Mouse (Mus musculus): ENCODE measurements at regions not wholly inside any gene's neighbourhood (a gene's known extent, or its start where the extent isn't known, plus 50 kb on each side); places are given as distances from the start of the nearest gene placed in this dataset.

DNA sequence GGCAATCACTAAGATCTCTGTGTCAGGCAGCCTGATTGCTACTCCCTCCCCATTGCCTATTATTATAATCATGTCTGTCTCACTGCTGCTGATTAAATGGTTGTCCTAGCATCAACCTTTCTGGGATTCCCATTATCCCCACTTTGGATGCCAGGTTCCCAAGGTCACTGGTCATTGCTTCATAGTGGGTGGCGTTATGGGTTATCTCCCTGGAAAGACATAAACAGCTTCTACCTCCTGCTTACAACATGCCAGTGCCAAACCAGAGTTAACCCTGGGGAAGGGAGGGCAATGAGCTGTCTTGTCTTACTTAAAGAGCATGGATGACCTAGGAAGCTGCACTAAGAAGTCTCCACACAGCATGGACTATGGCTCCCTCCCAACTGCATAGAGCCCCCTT is 136.9 kb downstream of the Uaca start:
- H3K9me3 ChIP-seq (replicated peaks) = no peaks in the 10 kb centered on the region
- no peak overlapping the region for H3K4me3 ChIP-seq
- 89% methylated on average over 1 of the region's 1 CpGs for WGBS
- no peak overlapping the region for H3K4me2 ChIP-seq
- H3K4me1 ChIP-seq (replicated peaks) = 0 out of 2 replicates have a peak, but pooled peaks cover 3% of the 10 kb centered on the region
- H3K9ac ChIP-seq = no peak overlapping the region
- no peak for ATAC-seq (ENCODE audit: insufficient number of reproducible peaks, low FRiP score)
- H3K27ac ChIP-seq (ENCODE audit: poor library complexity, severe bottlenecking) = no peak overlapping the region
- H3K36me3 ChIP-seq = no peaks in the 10 kb centered on the region
- H3K27me3 ChIP-seq (replicated peaks) = no peaks in the 10 kb centered on the region

- Histone ChIP-seq H3K4me3 (no peak overlapping the region), H3K27me3 (replicated peaks) (0 out of 2 replicates have a peak, but pooled peaks cover 10% of the 10 kb centered on the region), H3K4me1 (replicated peaks) (peaks cover 9% of the 10 kb centered on the region; the same call in 1 of the 2 replicates), H3K36me3 (no peaks in the 10 kb centered on the region), H3K4me2 (no peak overlapping the region), H3K27ac (ENCODE audit: poor library complexity, severe bottlenecking) (no peak overlapping the region), H3K9ac (no peak overlapping the region), H3K9me3 (replicated peaks) (no peaks in the 10 kb centered on the region)
- WGBS = 71% methylated on average over 9 of the region's 9 CpGs
- ATAC-seq (ENCODE audit: insufficient number of reproducible peaks, low FRiP score) = no peak
Measured at GRCm38 (mm10) chr9:60936937-60937336, 142.6 kb downstream of the Uaca start.

DNA sequence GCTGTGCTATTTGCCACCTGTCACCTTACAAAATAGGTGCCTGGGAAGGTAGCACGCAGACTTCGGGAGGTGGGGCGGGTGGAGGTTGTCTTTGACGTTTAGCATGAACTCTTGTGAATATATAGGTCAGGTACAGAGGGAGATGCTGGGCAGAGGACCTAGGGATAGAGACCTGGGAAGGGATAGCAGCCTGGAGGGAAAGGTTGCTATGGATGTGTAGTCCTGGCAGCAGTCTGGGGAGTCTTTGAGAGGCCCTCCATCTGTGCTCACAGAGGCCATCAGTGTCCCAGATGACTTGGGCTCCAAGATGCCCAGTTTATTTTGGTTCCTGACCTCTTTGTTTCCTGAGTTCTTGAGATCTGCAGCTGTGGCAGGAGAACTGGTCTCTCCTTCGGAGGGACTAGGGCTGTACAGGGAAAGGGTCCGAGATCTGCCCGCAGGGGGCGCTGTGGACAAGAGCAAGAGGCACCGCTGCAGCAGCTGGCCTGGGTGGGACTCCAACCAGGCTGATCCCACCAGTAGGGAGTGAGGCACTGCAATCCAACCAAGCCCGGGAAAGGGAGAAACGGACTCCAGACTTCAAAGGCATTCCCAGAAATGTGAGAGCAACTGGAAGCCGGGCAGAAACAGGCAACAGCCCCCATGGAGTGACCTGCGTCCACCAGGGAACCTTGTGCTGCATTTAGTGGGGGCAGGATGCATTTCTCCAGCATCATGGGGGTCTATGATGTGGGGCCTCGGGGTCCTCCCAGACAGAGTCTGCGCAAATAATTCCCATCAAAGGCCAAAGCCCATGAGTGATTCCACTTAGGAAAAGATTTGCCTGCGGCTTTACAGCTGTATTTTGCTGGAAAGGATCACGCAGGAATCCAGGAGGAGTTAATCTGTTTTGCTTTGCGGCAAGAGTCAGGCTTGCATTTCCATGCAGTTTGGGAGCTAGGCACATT is 145.8 kb downstream of the Uaca start:
- peak; percentile 61; the same call in 1 of the 2 replicates for ATAC-seq (ENCODE audit: insufficient number of reproducible peaks, low FRiP score)
- Histone ChIP-seq H3K27me3 (replicated peaks) (0 out of 2 replicates have a peak, but pooled peaks cover 21% of the 10 kb centered on the region), H3K4me2 (no peak overlapping the region), H3K4me1 (replicated peaks) (peaks cover 18% of the 10 kb centered on the region), H3K36me3 (no peaks in the 10 kb centered on the region), H3K9me3 (replicated peaks) (no peaks in the 10 kb centered on the region), H3K4me3 (no peak overlapping the region), H3K27ac (ENCODE audit: poor library complexity, severe bottlenecking) (no peak overlapping the region), H3K9ac (peak overlapping the region; percentile 35; the same call in 1 of the 2 replicates)
- 29% methylated on average over 18 of the region's 18 CpGs for WGBS

- 76% methylated on average over 15 of the region's 15 CpGs for WGBS
Measured at GRCm38 (mm10) chr9:60947363-60947762, 153.0 kb downstream of the Uaca start.

GRCm38 (mm10) chr9:60948531-60949070 is 154.3 kb downstream of the Uaca start:
- no peak overlapping the region for H3K4me2 ChIP-seq
- no peak for ATAC-seq (ENCODE audit: insufficient number of reproducible peaks, low FRiP score)
- H3K9ac ChIP-seq = no peak overlapping the region
- no peak overlapping the region for H3K4me3 ChIP-seq
- H3K9me3 ChIP-seq (replicated peaks) = no peaks in the 10 kb centered on the region
- WGBS = 64% methylated on average over 10 of the region's 10 CpGs
- H3K27me3 ChIP-seq (replicated peaks) = peaks cover 29% of the 10 kb centered on the region
- peaks cover 12% of the 10 kb centered on the region for H3K4me1 ChIP-seq (replicated peaks)
- no peak overlapping the region for H3K27ac ChIP-seq (ENCODE audit: poor library complexity, severe bottlenecking)
- no peaks in the 10 kb centered on the region for H3K36me3 ChIP-seq

More at GRCm38 (mm10) chr9:60947363-60947762, 153.0 kb downstream of the Uaca start:
- Histone ChIP-seq H3K4me2 (no peak overlapping the region), H3K9me3 (replicated peaks) (no peaks in the 10 kb centered on the region), H3K4me1 (replicated peaks) (peaks cover 19% of the 10 kb centered on the region), H3K4me3 (no peak overlapping the region), H3K36me3 (no peaks in the 10 kb centered on the region), H3K27ac (ENCODE audit: poor library complexity, severe bottlenecking) (no peak overlapping the region), H3K27me3 (replicated peaks) (peaks cover 31% of the 10 kb centered on the region), H3K9ac (no peak overlapping the region)
- ATAC-seq (ENCODE audit: insufficient number of reproducible peaks, low FRiP score) = no peak

DNA sequence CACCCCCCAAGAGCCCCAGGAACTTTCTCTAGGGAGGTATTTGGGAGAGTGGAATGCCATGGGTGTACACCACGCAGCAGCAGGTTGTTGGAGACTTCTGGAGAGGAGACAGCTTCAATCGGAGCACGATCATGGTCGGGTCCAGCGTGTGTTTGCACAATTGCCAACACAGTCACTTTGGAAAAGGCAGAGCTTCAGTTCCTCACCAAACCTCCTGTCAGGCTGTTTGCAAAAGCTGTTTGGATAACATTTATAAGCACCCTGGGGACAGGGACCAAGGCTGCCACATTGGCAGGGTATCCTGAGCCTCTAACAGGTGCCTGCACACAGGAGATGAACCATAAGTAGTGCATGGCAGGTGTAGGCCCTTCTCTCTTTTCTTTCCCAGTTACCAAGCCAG is 155.8 kb downstream of the Uaca start:
- Histone ChIP-seq H3K27ac (ENCODE audit: poor library complexity, severe bottlenecking) (no peak overlapping the region), H3K36me3 (no peaks in the 10 kb centered on the region), H3K4me2 (no peak overlapping the region), H3K9me3 (replicated peaks) (no peaks in the 10 kb centered on the region), H3K9ac (no peak overlapping the region), H3K4me3 (no peak overlapping the region), H3K27me3 (replicated peaks) (peaks cover 20% of the 10 kb centered on the region), H3K4me1 (replicated peaks) (peaks cover 12% of the 10 kb centered on the region)
- 88% methylated on average over 5 of the region's 5 CpGs for WGBS
- no peak for ATAC-seq (ENCODE audit: insufficient number of reproducible peaks, low FRiP score)

DNA sequence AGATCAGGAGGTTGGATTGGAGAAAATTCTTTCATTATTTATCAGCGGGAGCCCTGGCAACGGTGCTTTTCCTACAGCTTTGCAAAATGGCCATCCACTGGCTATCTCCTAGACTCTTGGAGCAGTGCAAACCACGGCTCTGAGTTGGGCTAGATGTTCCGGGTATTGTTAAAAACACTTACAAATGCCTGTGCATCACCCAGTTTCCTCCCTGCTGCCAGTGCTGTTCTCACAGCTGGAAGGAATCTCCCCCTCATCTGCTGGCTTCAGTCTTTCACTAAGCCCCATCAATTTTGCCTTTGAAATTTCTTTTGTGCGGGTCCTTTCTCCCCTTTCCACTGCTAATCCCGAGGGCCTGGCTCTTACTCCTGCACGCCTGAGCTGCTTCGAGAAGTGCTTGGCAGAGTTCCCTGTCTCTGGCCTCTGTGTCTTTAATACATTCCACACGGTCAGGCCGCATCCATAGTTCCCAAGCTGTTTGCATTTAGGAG is 156.8 kb downstream of the Uaca start:
- peaks cover 12% of the 10 kb centered on the region for H3K4me1 ChIP-seq (replicated peaks)
- no peaks in the 10 kb centered on the region for H3K36me3 ChIP-seq
- ATAC-seq (ENCODE audit: insufficient number of reproducible peaks, low FRiP score) = no peak
- no peak overlapping the region for H3K4me3 ChIP-seq
- no peak overlapping the region for H3K9ac ChIP-seq
- peaks cover 13% of the 10 kb centered on the region; the same call in 1 of the 2 replicates for H3K27me3 ChIP-seq (replicated peaks)
- no peak overlapping the region for H3K4me2 ChIP-seq
- H3K9me3 ChIP-seq (replicated peaks) = no peaks in the 10 kb centered on the region
- no peak overlapping the region for H3K27ac ChIP-seq (ENCODE audit: poor library complexity, severe bottlenecking)
- 23% methylated on average over 10 of the region's 10 CpGs for WGBS

DNA sequence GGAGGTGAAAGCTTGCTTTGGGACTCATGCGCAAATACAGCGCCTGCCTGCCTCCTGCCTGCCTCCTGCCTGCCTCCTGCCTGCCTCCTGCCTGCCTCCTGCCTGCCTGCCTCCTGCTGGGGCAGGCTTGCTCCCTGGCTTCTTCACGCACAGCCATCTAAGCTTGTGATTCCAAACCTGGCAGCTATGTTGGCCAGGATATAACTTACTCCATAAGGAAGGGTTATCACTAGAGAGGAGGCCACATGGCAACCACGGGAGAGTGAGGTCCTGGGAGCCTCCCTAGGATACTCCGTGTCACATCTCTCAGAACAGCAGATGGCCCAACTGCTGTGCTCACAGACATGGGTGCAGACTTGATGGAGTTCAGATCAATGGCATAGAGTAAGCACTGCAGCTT is 163.1 kb downstream of the Uaca start:
- 56% methylated on average over 5 of the region's 5 CpGs for WGBS
- Histone ChIP-seq H3K9me3 (replicated peaks) (no peaks in the 10 kb centered on the region), H3K4me3 (no peak overlapping the region), H3K4me2 (no peak overlapping the region), H3K36me3 (no peaks in the 10 kb centered on the region), H3K27ac (ENCODE audit: poor library complexity, severe bottlenecking) (no peak overlapping the region), H3K4me1 (replicated peaks) (no peaks in the 10 kb centered on the region), H3K9ac (no peak overlapping the region), H3K27me3 (replicated peaks) (no peaks in the 10 kb centered on the region)
- no peak for ATAC-seq (ENCODE audit: insufficient number of reproducible peaks, low FRiP score)

DNA sequence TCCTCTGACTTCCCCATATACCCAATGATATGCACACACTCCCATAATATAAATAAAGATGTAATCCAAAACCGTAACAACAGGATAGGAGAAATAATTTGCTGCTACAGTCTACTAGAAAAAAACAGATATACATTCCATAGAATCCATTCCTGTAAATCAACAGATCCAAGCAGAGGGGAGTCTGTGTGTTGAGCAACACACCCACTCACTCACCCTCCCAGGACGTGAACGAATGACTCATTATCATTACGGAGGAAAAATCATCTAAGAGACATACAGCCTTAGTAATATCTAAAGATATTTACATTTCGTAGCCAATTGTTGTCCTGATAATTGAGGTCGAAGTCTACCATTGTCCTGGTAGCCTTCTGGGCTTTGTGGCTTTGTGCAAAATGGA is 165.2 kb downstream of the Uaca start:
- H3K27ac ChIP-seq (ENCODE audit: poor library complexity, severe bottlenecking) = no peak overlapping the region
- H3K4me3 ChIP-seq = no peak overlapping the region
- H3K36me3 ChIP-seq = no peaks in the 10 kb centered on the region
- H3K4me1 ChIP-seq (replicated peaks) = no peaks in the 10 kb centered on the region
- H3K27me3 ChIP-seq (replicated peaks) = no peaks in the 10 kb centered on the region; the same call in 1 of the 2 replicates
- no peak overlapping the region for H3K9ac ChIP-seq
- H3K4me2 ChIP-seq = no peak overlapping the region
- no peak for ATAC-seq (ENCODE audit: insufficient number of reproducible peaks, low FRiP score)
- no peaks in the 10 kb centered on the region for H3K9me3 ChIP-seq (replicated peaks)
- WGBS = 71% methylated on average over 6 of the region's 6 CpGs

- H3K27ac ChIP-seq (ENCODE audit: poor library complexity, severe bottlenecking) = no peak overlapping the region
- H3K9me3 ChIP-seq (replicated peaks) = no peaks in the 10 kb centered on the region
- H3K9ac ChIP-seq = no peak overlapping the region
- H3K27me3 ChIP-seq (replicated peaks) = peaks cover 6% of the 10 kb centered on the region; the same call in 1 of the 2 replicates
- no peak overlapping the region for H3K4me3 ChIP-seq
- H3K36me3 ChIP-seq = no peaks in the 10 kb centered on the region
- 81% methylated on average over 4 of the region's 4 CpGs for WGBS
- no peak overlapping the region for H3K4me2 ChIP-seq
- no peaks in the 10 kb centered on the region for H3K4me1 ChIP-seq (replicated peaks)
- ATAC-seq (ENCODE audit: insufficient number of reproducible peaks, low FRiP score) = no peak
Measured at GRCm38 (mm10) chr9:60962086-60962485, 167.7 kb downstream of the Uaca start.

DNA sequence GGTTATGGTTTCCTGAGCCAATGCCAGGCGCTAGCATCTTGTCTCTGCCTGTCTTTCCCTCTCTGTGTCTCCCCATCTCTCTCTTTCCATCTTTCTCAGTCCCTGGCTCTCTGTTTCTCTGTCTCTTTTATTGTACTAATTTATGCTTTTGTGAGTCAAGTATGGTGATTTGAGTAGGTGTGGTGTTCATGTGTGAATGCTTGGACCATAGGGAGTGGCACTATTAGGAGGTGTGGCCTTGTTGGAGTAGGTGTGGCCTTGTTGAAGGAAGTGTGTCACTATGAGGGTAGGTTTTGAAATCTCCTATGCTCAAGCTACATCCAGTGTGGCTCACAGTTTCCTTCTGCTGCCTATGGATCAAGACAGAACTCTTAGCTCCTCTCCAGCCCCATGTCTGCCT is 171.3 kb downstream of the Uaca start:
- Histone ChIP-seq H3K27me3 (replicated peaks) (peaks cover 6% of the 10 kb centered on the region), H3K27ac (ENCODE audit: poor library complexity, severe bottlenecking) (no peak overlapping the region), H3K9me3 (replicated peaks) (no peaks in the 10 kb centered on the region), H3K36me3 (no peaks in the 10 kb centered on the region), H3K9ac (no peak overlapping the region), H3K4me3 (no peak overlapping the region), H3K4me1 (replicated peaks) (no peaks in the 10 kb centered on the region), H3K4me2 (no peak overlapping the region)
- ATAC-seq (ENCODE audit: insufficient number of reproducible peaks, low FRiP score) = no peak
- WGBS = 84% methylated on average over 1 of the region's 1 CpGs

Data from heart, embryonic 12.5 days (tissue).